Mouse (Mus musculus) heart, embryonic 14.5 days (tissue): ENCODE measurements around the gene Magi2. TPM values are rescaled to one million over a fixed set of nuclear protein-coding genes. Genes with fewer than 3 reads are reported as not detected.
"Not testable (repeated sequence)": the region's sequence is repeated elsewhere in the genome, so short reads cannot be mapped to it uniquely, and the experiment has no call there.

Experiments
- ATAC-seq: fragments of 200-750 bp; cut with Nextera tagmentation; 2 replicates; pipeline ENCODE4 v1.8.0; 2017; ENCODE audit warnings: low read depth, moderate TSS enrichment; ENCODE audit not compliant: insufficient number of reproducible peaks, insufficient read depth, low FRiP score
- H3K27ac ChIP-seq, 2 experiments: fragments of 200-500 bp in 1 of 2; fragments of 300-500 bp in 1 of 2; sonication (generic) in 1 of 2; replicated peaks in 1 of 2; 2 replicates each; pipeline ENCODE4 v1.5.1; 2012 to 2014; ENCODE audit warnings: low read depth in 2 of 2, low read length in 2 of 2, control low read depth in 1 of 2, mild to moderate bottlenecking in 1 of 2, mixed read lengths in 1 of 2; ENCODE audit not compliant: control insufficient read depth in 1 of 2, insufficient read depth in 1 of 2
- H3K27me3 ChIP-seq: fragments of 300-500 bp; sonication (generic); 2 replicates; pipeline ENCODE4 v1.6.1; 2014; ENCODE audit warnings: mild to moderate bottlenecking, low read length, control low read depth; ENCODE audit not compliant: control insufficient read depth, insufficient read depth
- H3K36me3 ChIP-seq: fragments of 300-500 bp; sonication (generic); 2 replicates; pipeline ENCODE4 v1.6.1; 2014; ENCODE audit warnings: mild to moderate bottlenecking, control low read depth, low read length, mixed read lengths; ENCODE audit not compliant: control insufficient read depth, insufficient read depth
- H3K4me1 ChIP-seq, 2 experiments: fragments of 200-500 bp in 1 of 2; fragments of 300-500 bp in 1 of 2; sonication (generic) in 1 of 2; 2 replicates each; pipeline ENCODE4 v1.6.1; 2012 to 2014; ENCODE audit warnings: low read length in 2 of 2, control low read depth in 1 of 2, mixed read lengths in 1 of 2; ENCODE audit not compliant: control insufficient read depth in 2 of 2, insufficient read depth in 2 of 2
- H3K4me2 ChIP-seq: fragments of 300-500 bp; sonication (generic); 2 replicates; pipeline ENCODE4 v1.6.1; 2014; ENCODE audit warnings: mild to moderate bottlenecking, low read length
- H3K4me3 ChIP-seq, 2 experiments: fragments of 200-500 bp in 1 of 2; fragments of 300-500 bp in 1 of 2; sonication (generic) in 1 of 2; 2 replicates each; pipeline ENCODE4 v1.5.1; 2012 to 2014; ENCODE audit warnings: low read length in 2 of 2, mild to moderate bottlenecking in 2 of 2, control low read depth in 1 of 2, low read depth in 1 of 2, moderate library complexity in 1 of 2; ENCODE audit not compliant: control insufficient read depth in 1 of 2, insufficient read depth in 1 of 2
- H3K9ac ChIP-seq: fragments of 300-500 bp; sonication (generic); 2 replicates; pipeline ENCODE4 v1.6.1; 2014; ENCODE audit warnings: mild to moderate bottlenecking, low read length
- H3K9me3 ChIP-seq: fragments of 300-500 bp; sonication (generic); 2 replicates; pipeline ENCODE4 v1.6.1; 2016; ENCODE audit warnings: low read length, control low read depth; ENCODE audit not compliant: control insufficient read depth
- WGBS: fragments of 180-500 bp; shearing (Covaris S2); extraction: QIAGEN DNeasy Blood & Tissue Kit; methylation state at CpG from one replicate; pipeline ENCODE4 v1.1.7; 2014; 5-methylcytosine and 5-hydroxymethylcytosine counted together
- polyA plus RNA-seq: library from polyadenylated mRNA; unstranded; fragments of >200 nt; fragmentation: Nextera tagmentation; extraction: Ambion mirVana; gene quantifications from 2 replicates; pipeline ENCODE4 v1.2.1, GENCODE M21; 2014

Magi2 gene
- polyA plus RNA-seq, 1 experiment from 2014 or later: 3.4 TPM

DNA sequence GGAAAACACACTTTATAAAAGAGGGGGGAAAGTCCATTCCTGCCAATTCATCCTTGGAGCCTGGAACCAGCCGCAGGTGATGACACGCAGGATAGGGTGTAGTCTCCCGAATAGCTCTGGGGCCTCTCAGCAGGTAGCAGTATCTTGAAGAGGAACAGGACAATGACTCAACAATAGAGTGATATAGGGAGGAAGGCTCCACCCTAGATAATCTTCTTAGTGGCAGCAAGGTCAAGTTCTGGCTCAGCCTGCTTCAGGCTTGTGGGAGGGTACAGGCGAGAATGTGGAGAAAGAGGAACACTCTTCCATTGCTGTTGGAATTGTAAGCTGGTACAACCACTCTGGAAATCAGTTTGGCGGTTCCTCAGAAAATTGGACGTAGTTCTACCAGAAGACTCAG, 1484.0 kb downstream of the Magi2 start:
- not testable (repeated sequence) for H3K27ac ChIP-seq, H3K4me3 ChIP-seq, ATAC-seq, H3K4me2 ChIP-seq, H3K27me3 ChIP-seq, H3K36me3 ChIP-seq, H3K9ac ChIP-seq, H3K4me1 ChIP-seq, H3K9me3 ChIP-seq
- 71% methylated on average over 6 of the region's 6 CpGs for WGBS

- H3K4me3 ChIP-seq, H3K4me2 ChIP-seq, H3K9ac ChIP-seq, H3K4me1 ChIP-seq, H3K36me3 ChIP-seq, ATAC-seq, H3K9me3 ChIP-seq, H3K27ac ChIP-seq, H3K27me3 ChIP-seq: not testable (repeated sequence)
- 74% methylated on average over 1 of the region's 1 CpGs for WGBS
These were observed 1487.8 kb downstream of the Magi2 start for GRCm38 (mm10) chr5:20714619-20715018.

DNA sequence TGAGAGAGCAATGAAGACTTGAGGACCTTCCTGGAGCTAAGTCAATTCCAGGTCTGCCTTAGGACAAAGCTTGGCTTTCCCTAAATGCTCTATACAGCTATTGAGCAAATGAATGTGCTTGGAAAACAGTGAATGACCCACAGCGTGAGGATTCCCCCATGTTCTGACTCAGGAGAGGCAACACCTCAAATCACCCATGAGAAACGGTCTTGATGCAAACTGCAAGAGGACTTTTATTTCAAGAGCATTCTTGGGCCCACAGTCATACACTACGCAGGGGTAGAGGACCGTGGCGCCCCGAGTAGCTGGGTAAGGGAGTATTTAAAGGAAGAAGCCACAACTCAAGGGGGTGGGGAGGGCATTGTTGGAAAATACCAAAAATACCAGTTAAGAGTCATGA, 1489.1 kb downstream of the Magi2 start:
- H3K9ac ChIP-seq, H3K4me1 ChIP-seq, H3K9me3 ChIP-seq, ATAC-seq, H3K36me3 ChIP-seq, H3K4me2 ChIP-seq, H3K27ac ChIP-seq, H3K27me3 ChIP-seq, H3K4me3 ChIP-seq: not testable (repeated sequence)
- WGBS: 81% methylated on average over 6 of the region's 6 CpGs

GRCm38 (mm10) chr5:20720201-20720900, 1493.5 kb downstream of the Magi2 start:
- Histone ChIP-seq H3K4me1 (no peaks in the 10 kb centered on the region), H3K9ac (no peak overlapping the region), H3K36me3 (no peaks in the 10 kb centered on the region), H3K27me3 (no peaks in the 10 kb centered on the region), H3K4me3 (no peak overlapping the region), H3K9me3 (no peaks in the 10 kb centered on the region), H3K27ac (no peak overlapping the region), H3K4me2 (no peak overlapping the region)
- 74% methylated on average over 4 of the region's 4 CpGs for WGBS
- ATAC-seq: no peak

DNA sequence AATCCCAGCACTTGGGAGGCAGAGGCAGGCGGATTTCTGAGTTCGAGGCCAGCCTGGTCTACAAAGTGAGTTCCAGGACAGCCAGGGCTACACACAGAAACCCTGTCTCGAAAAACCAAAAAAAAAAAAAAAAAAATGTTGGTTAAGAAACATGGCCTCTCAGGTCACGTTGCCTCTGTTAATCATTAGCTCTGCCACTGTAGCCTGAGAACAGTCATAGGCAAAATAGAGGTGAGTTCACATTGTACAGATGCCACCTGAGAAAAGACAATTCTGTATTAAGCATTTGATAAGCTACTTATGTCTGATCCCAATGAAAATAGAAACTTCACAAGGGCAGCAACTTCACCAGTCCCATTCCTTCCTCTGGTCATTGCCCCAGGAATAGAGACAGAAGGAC, 1496.4 kb downstream of the Magi2 start:
- H3K27me3 ChIP-seq, H3K9me3 ChIP-seq, ATAC-seq, H3K4me2 ChIP-seq, H3K9ac ChIP-seq, H3K27ac ChIP-seq, H3K4me1 ChIP-seq, H3K36me3 ChIP-seq, H3K4me3 ChIP-seq: not testable (repeated sequence)
- 91% methylated on average over 4 of the region's 4 CpGs for WGBS

DNA sequence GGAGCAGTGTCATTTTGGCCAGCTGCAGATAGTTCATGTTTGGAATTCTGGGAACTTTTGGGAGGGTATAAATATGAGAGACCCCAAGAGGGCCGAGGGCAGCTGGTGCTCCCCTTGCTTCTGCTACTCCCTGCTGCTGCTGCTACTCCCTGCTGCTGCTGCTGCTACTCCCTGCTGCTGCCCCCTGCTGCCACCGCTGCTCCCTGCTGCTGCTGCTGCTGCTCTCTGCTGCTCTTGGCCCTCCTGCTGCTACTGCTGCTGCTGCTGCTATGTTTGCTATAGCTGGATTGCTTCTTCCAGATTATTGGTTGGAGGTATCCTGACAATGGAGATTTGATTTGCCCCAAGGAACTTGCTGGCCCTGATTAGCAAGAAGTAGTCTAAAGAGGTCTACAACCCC, 1512.0 kb downstream of the Magi2 start:
- Histone ChIP-seq H3K4me2 (no peak overlapping the region), H3K36me3 (no peaks in the 10 kb centered on the region), H3K27ac (no peak overlapping the region), H3K4me1 (no peaks in the 10 kb centered on the region), H3K4me3 (no peak overlapping the region), H3K27me3 (no peaks in the 10 kb centered on the region), H3K9ac (no peak overlapping the region), H3K9me3 (no peaks in the 10 kb centered on the region)
- 28% methylated on average over 2 of the region's 2 CpGs for WGBS
- ATAC-seq: no peak

DNA sequence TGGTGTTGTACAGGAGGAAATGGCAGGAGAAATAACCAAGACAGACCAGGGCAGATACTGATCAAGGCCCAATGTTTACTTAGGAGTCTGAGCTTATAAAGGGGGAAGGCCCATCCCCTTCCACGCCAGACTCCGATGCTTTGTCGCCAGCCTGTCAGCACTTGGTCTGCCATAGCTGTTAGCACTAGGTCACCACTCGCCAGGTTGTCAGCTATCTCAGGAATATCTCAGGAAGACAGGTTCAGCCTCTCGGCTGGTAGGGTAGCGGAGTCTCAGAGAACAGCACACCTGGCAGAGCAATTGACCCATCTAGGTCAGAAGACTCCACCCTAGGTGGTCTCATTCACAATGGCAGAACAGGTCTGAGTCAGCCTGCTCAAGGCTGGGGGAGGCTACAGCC, 1514.4 kb downstream of the Magi2 start:
- no peak for ATAC-seq
- Histone ChIP-seq H3K4me1 (no peaks in the 10 kb centered on the region), H3K36me3 (no peaks in the 10 kb centered on the region), H3K27ac (no peak overlapping the region), H3K4me2 (no peak overlapping the region), H3K9me3 (no peaks in the 10 kb centered on the region), H3K9ac (no peak overlapping the region), H3K4me3 (no peak overlapping the region), H3K27me3 (no peaks in the 10 kb centered on the region)
- 26% methylated on average over 6 of the region's 6 CpGs for WGBS

GRCm38 (mm10) chr5:20741936-20742335, 1515.1 kb downstream of the Magi2 start:
- H3K36me3 ChIP-seq: no peaks in the 10 kb centered on the region
- H3K9me3 ChIP-seq: no peaks in the 10 kb centered on the region
- no peaks in the 10 kb centered on the region for H3K27me3 ChIP-seq
- H3K4me2 ChIP-seq: no peak overlapping the region
- no peak overlapping the region for H3K9ac ChIP-seq
- no peaks in the 10 kb centered on the region for H3K4me1 ChIP-seq
- H3K27ac ChIP-seq: no peak overlapping the region
- H3K4me3 ChIP-seq: no peak overlapping the region
- whole genome bisulfite sequencing: 91% methylated on average over 8 of the region's 8 CpGs
- ATAC-seq: no peak
